Mouse (Mus musculus): ENCODE data around the gene Fam171a1. TPM values are rescaled to one million over a fixed set of nuclear protein-coding genes. Genes with fewer than 3 reads are reported as not detected.

The Fam171a1 gene
- polyA plus RNA-seq, 1 experiment = 21.7 TPM

DNA sequence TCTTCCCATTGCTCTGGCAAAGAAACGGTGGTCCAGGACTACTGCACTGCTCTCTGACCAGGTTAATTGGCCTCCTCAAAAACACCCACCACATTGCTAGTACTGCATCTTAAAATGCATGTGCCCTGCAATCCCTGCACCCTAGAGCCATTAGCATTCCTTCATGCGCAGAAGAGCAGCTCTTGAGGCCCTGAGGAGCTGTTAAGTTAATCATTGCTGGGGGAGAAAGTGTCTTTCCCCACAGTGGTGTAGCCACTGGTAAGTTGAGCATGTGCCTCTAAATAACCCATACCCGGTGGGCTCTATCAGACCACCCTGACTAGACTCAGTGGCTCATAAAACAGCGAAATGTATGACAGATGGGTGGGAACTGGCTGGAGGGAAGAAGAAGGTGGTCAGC, 66.5 kb downstream of the Fam171a1 start:
- H3K27ac ChIP-seq (ENCODE audit: insufficient read depth, low read depth, low read length) = no peak overlapping the region
- TF ChIP-seq POLR2A (IDR thresholded peaks at IDR 0.05; ENCODE audit: low read depth, low read length) = no peak
- TF ChIP-seq CTCF (conservative IDR thresholded peaks at IDR 0.05; ENCODE audit: insufficient read depth, insufficient read length, low read depth, low read length) = no peak
- H3K36me3 ChIP-seq (ENCODE audit: control insufficient read depth, insufficient read depth, low read length) = no peaks in the 10 kb centered on the region
- no peak for DNase-seq
- peaks cover 2% of the 10 kb centered on the region; the same call in 1 of the 2 replicates for H3K4me1 ChIP-seq (ENCODE audit: control insufficient read depth, insufficient read depth, low read length)
- no peaks in the 10 kb centered on the region for H3K27me3 ChIP-seq (replicated peaks; ENCODE audit: control insufficient read depth, insufficient read depth, low read length)
- H3K4me3 ChIP-seq (ENCODE audit: insufficient read depth, low read depth, low read length) = no peak overlapping the region
- 45% methylated on average over 4 of the region's 4 CpGs for WGBS

DNA sequence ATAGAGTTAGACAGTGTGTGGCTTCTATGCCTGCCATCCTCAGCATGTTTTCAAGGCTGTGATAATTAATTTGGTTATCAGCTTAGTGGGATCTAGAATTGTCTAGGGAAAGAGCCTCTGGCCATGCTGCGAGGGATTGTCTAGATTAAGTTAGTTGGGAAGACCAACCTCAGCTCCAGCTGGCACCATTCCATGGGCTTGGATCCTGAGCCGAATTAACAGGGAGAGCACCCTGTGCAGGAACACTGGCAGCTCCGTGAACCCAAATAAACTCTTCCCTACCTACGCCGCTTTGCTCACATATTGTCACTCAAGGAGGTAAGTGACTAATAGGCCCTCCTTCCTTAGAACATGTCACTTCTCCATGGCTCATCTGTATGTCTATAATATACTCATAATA, 69.6 kb downstream of the Fam171a1 start:
- TF ChIP-seq POLR2A (IDR thresholded peaks at IDR 0.05; ENCODE audit: low read depth, low read length) (no peak), CTCF (conservative IDR thresholded peaks at IDR 0.05; ENCODE audit: insufficient read depth, insufficient read length, low read depth, low read length) (no peak)
- 64% methylated on average over 5 of the region's 5 CpGs for WGBS

DNA sequence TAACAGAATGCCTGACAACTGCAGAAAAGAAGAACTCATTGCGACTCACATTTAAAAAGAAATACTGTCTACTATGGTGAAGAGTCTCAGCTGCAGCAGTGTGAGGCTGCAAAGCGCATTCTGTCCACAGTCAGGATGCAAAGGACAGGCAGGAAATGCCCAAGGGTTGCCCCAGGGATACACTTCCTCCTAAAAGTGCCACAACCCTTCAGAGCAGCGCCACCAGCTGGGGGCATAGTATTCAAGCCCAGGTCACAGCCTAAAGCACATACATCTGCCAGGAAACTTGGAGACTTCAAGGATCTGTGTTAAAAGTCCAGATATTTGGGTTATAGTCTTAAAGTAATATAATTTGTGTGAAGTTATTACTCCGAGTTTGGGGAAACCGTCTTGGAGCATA, 71.3 kb downstream of the Fam171a1 start:
- peaks cover 9% of the 10 kb centered on the region for H3K4me1 ChIP-seq (ENCODE audit: control insufficient read depth, insufficient read depth, low read length)
- 73% methylated on average over 5 of the region's 5 CpGs for WGBS
- TF ChIP-seq POLR2A (IDR thresholded peaks at IDR 0.05; ENCODE audit: low read depth, low read length) = no peak
- TF ChIP-seq CTCF (conservative IDR thresholded peaks at IDR 0.05; ENCODE audit: insufficient read depth, insufficient read length, low read depth, low read length) = peak; percentile 42
- no peaks in the 10 kb centered on the region for H3K27me3 ChIP-seq (replicated peaks; ENCODE audit: control insufficient read depth, insufficient read depth, low read length)
- no peaks in the 10 kb centered on the region for H3K36me3 ChIP-seq (ENCODE audit: control insufficient read depth, insufficient read depth, low read length)
- no peak overlapping the region for H3K27ac ChIP-seq (ENCODE audit: insufficient read depth, low read depth, low read length)
- no peak overlapping the region for H3K4me3 ChIP-seq (ENCODE audit: insufficient read depth, low read depth, low read length)
- DNase-seq = peak; percentile 60

More for the DNA sequence above, 69.6 kb downstream of the Fam171a1 start:
- Histone ChIP-seq H3K4me3 (ENCODE audit: insufficient read depth, low read depth, low read length) (no peak overlapping the region), H3K27me3 (replicated peaks; ENCODE audit: control insufficient read depth, insufficient read depth, low read length) (no peaks in the 10 kb centered on the region), H3K36me3 (ENCODE audit: control insufficient read depth, insufficient read depth, low read length) (no peaks in the 10 kb centered on the region), H3K27ac (ENCODE audit: insufficient read depth, low read depth, low read length) (no peak overlapping the region), H3K4me1 (ENCODE audit: control insufficient read depth, insufficient read depth, low read length) (peaks cover 5% of the 10 kb centered on the region)
- DNase-seq = no peak

- no peaks in the 10 kb centered on the region for H3K36me3 ChIP-seq (ENCODE audit: control insufficient read depth, insufficient read depth, low read length)
- H3K27ac ChIP-seq (ENCODE audit: insufficient read depth, low read depth, low read length) = no peak overlapping the region
- H3K4me1 ChIP-seq (ENCODE audit: control insufficient read depth, insufficient read depth, low read length) = peaks cover 7% of the 10 kb centered on the region; the same call in 1 of the 2 replicates
- H3K4me3 ChIP-seq (ENCODE audit: insufficient read depth, low read depth, low read length) = no peak overlapping the region
- 51% methylated on average over 10 of the region's 10 CpGs for WGBS
- no peak for TF ChIP-seq CTCF (conservative IDR thresholded peaks at IDR 0.05; ENCODE audit: insufficient read depth, insufficient read length, low read depth, low read length)
- TF ChIP-seq POLR2A (IDR thresholded peaks at IDR 0.05; ENCODE audit: low read depth, low read length) = no peak
- no peak for DNase-seq
- H3K27me3 ChIP-seq (replicated peaks; ENCODE audit: control insufficient read depth, insufficient read depth, low read length) = no peaks in the 10 kb centered on the region
Measured at GRCm38 (mm10) chr2:3188745-3189475, 74.9 kb downstream of the Fam171a1 start.

DNA sequence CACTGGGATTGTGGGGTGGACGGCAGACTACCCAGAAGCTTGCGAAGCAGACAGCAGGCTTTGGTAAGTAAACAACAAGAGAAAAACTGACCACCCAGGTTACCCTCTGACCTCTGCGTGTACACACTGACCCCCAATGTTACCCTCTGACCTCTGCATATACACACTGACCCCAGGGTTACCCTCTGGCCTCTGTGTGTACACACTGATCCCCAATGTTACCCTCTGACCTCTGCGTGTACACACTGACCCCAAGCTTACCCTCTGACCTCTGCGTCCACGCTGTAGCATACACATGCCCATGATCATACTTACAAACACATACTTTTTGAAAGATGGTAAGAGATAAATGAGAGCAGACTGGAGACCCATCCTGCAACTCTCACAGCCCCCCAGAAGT, 77.1 kb downstream of the Fam171a1 start:
- no peak for DNase-seq
- 87% methylated on average over 6 of the region's 6 CpGs for WGBS

DNA sequence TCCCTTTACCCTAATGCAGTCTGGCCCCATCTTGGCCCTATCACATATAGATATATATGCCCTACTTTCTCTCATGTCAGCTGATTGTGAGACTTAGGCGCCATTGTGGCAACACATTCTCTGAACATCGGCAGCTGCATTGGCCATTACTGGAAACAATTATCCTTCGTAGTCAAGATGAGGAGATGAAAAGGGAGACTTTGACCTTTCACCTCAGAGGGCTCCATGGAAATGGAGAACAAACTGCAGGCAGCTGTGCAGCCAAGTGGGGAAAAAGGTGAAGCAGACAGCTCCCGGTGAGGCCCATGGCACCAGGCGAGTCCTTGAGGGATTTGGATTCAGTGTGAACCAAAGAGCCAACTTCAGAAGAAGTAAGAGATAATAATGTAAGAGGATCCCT, 81.5 kb downstream of the Fam171a1 start:
- Histone ChIP-seq H3K27ac (ENCODE audit: insufficient read depth, low read depth, low read length) (no peak overlapping the region), H3K36me3 (ENCODE audit: control insufficient read depth, insufficient read depth, low read length) (no peaks in the 10 kb centered on the region), H3K4me1 (ENCODE audit: control insufficient read depth, insufficient read depth, low read length) (no peaks in the 10 kb centered on the region), H3K4me3 (ENCODE audit: insufficient read depth, low read depth, low read length) (no peak overlapping the region), H3K27me3 (replicated peaks; ENCODE audit: control insufficient read depth, insufficient read depth, low read length) (no peaks in the 10 kb centered on the region)
- TF ChIP-seq POLR2A (IDR thresholded peaks at IDR 0.05; ENCODE audit: low read depth, low read length) (no peak), CTCF (conservative IDR thresholded peaks at IDR 0.05; ENCODE audit: insufficient read depth, insufficient read length, low read depth, low read length) (no peak)
- WGBS = 46% methylated on average over 5 of the region's 5 CpGs
- DNase-seq = peak; percentile 45

More for the DNA sequence above, 77.1 kb downstream of the Fam171a1 start:
- peaks cover 7% of the 10 kb centered on the region; the same call in 1 of the 2 replicates for H3K4me1 ChIP-seq (ENCODE audit: control insufficient read depth, insufficient read depth, low read length)
- no peaks in the 10 kb centered on the region for H3K27me3 ChIP-seq (replicated peaks; ENCODE audit: control insufficient read depth, insufficient read depth, low read length)
- TF ChIP-seq POLR2A (IDR thresholded peaks at IDR 0.05; ENCODE audit: low read depth, low read length) (no peak), CTCF (conservative IDR thresholded peaks at IDR 0.05; ENCODE audit: insufficient read depth, insufficient read length, low read depth, low read length) (no peak)
- no peaks in the 10 kb centered on the region for H3K36me3 ChIP-seq (ENCODE audit: control insufficient read depth, insufficient read depth, low read length)
- no peak overlapping the region for H3K27ac ChIP-seq (ENCODE audit: insufficient read depth, low read depth, low read length)
- H3K4me3 ChIP-seq (ENCODE audit: insufficient read depth, low read depth, low read length) = no peak overlapping the region

GRCm38 (mm10) chr2:3200422-3200821, 86.4 kb downstream of the Fam171a1 start:
- no peak overlapping the region for H3K27ac ChIP-seq (ENCODE audit: insufficient read depth, low read depth, low read length)
- H3K4me3 ChIP-seq (ENCODE audit: insufficient read depth, low read depth, low read length) = no peak overlapping the region
- TF ChIP-seq POLR2A (IDR thresholded peaks at IDR 0.05; ENCODE audit: low read depth, low read length) (no peak), CTCF (conservative IDR thresholded peaks at IDR 0.05; ENCODE audit: insufficient read depth, insufficient read length, low read depth, low read length) (no peak)
- H3K27me3 ChIP-seq (replicated peaks; ENCODE audit: control insufficient read depth, insufficient read depth, low read length) = no peaks in the 10 kb centered on the region
- no peaks in the 10 kb centered on the region for H3K4me1 ChIP-seq (ENCODE audit: control insufficient read depth, insufficient read depth, low read length)
- no peaks in the 10 kb centered on the region for H3K36me3 ChIP-seq (ENCODE audit: control insufficient read depth, insufficient read depth, low read length)
- DNase-seq = no peak
- 89% methylated on average over 4 of the region's 4 CpGs for WGBS
